Mouse (Mus musculus) lung, postnatal 10 days (tissue): ENCODE results near the gene Siah3.

Experiments
- DNase-seq: peaks from one replicate; pipeline ENCODE4 v3.0.0; 2021

The Siah3 gene

GRCm38 (mm10) chr14:75468941-75469340 lies 13.2 kb downstream of the Siah3 start:
- no peak for DNase-seq

GRCm38 (mm10) chr14:75473061-75473930 lies 17.5 kb downstream of the Siah3 start:
- peak; percentile 28 for DNase-seq

GRCm38 (mm10) chr14:75475887-75476286 lies 20.1 kb downstream of the Siah3 start:
- no peak for DNase-seq

GRCm38 (mm10) chr14:75482231-75483175 lies 26.7 kb downstream of the Siah3 start:
- no peak for DNase-seq

- DNase-seq, result no peak
These were observed 27.4 kb downstream of the Siah3 start for GRCm38 (mm10) chr14:75483176-75483546.

- DNase-seq, result no peak
These were observed 32.1 kb downstream of the Siah3 start for GRCm38 (mm10) chr14:75487932-75488331.

GRCm38 (mm10) chr14:75493555-75494194 lies 37.9 kb downstream of the Siah3 start:
- DNase-seq, result no peak

- DNase-seq, result no peak
These were observed 39.1 kb downstream of the Siah3 start for GRCm38 (mm10) chr14:75494926-75495325.

- DNase-seq, result no peak
These were observed 45.8 kb downstream of the Siah3 start for GRCm38 (mm10) chr14:75501501-75501990.

GRCm38 (mm10) chr14:75502446-75502845 lies 46.7 kb downstream of the Siah3 start:
- DNase-seq, result peak; percentile 65

- no peak for DNase-seq
These were observed 48.5 kb downstream of the Siah3 start for GRCm38 (mm10) chr14:75504255-75504654.

GRCm38 (mm10) chr14:75505126-75505840 lies 49.5 kb downstream of the Siah3 start:
- DNase-seq, result no peak

GRCm38 (mm10) chr14:75506246-75506645 lies 50.5 kb downstream of the Siah3 start:
- DNase-seq, result no peak

- DNase-seq, result no peak
These were observed 54.3 kb downstream of the Siah3 start for GRCm38 (mm10) chr14:75510125-75510524.

GRCm38 (mm10) chr14:75512946-75513345 lies 57.2 kb downstream of the Siah3 start:
- no peak for DNase-seq

GRCm38 (mm10) chr14:75516161-75516560 lies 60.4 kb downstream of the Siah3 start:
- DNase-seq, result no peak

- no peak for DNase-seq
These were observed 61.3 kb downstream of the Siah3 start for GRCm38 (mm10) chr14:75516917-75517595.

- DNase-seq, result no peak
These were observed 62.6 kb downstream of the Siah3 start for GRCm38 (mm10) chr14:75518196-75518887.

GRCm38 (mm10) chr14:75518899-75519298 lies 63.1 kb downstream of the Siah3 start:
- DNase-seq, result no peak

- no peak for DNase-seq
These were observed 63.9 kb downstream of the Siah3 start for GRCm38 (mm10) chr14:75519668-75520067.

GRCm38 (mm10) chr14:75524648-75525047 lies 68.9 kb downstream of the Siah3 start:
- no peak for DNase-seq
